Mouse (Mus musculus): ENCODE measurements at regions not wholly inside any gene's neighbourhood (a gene's known extent, or its start where the extent isn't known, plus 50 kb on each side); places are given as distances from the start of the nearest gene placed in this dataset.

DNA sequence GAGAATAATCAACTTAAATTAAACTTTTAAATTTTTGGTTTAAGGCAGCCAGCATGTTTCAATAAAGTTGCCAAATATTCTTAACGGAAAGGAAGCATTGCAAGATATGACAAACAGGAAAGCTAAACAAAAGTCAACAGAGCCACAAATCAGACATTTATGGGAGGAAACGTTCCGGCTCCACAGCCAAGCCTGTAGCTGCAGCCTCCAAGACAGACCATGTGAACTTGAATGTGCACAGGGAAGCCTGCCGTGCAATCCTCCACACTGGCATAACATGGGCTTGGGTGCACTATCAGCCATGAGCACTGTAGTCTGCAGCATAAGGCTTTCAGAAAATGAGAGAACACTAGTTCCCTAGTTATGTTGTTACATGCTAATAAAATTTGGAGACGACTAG lies 367.8 kb downstream of the Inhba start:
- TF ChIP-seq POLR2A (IDR thresholded peaks at IDR 0.05; ENCODE audit: control insufficient read depth, extremely low read depth, insufficient read depth, low read length, poor library complexity), result no peak
- no peak for TF ChIP-seq CTCF (IDR thresholded peaks at IDR 0.05; ENCODE audit: borderline replicate concordance, control insufficient read depth, extremely low read depth, insufficient read depth, low read length, poor library complexity)

Measured in thymus, adult 2 months (tissue).